In genomic region chr4:3051212-3051611, GRCm38 (mm10) we compare ENCODE assay signal across 10 mouse cellular contexts.
A peak's percentile ranks its signal among the peaks of the same experiment; 100 is the strongest.
DNase-seq lines count a peak whose midpoint lies in the region; ATAC-seq lines count a peak whose summit lies in the region.
"Had no signal": no experiment of that assay in that cellular context is flagged by ENCODE, and none has a peak within 500 bp of the region (broad histone marks: within the 10 kb centered on the region; RNA-seq: fewer than 3 reads in every experiment).

No protein-coding gene starts in this region.

- H3K4me3 ChIP-seq in hindbrain, embryonic 12.5 days: no peak overlapping the region
- H3K4me3 ChIP-seq in hindbrain, embryonic 10.5 days: no peak overlapping the region
- H3K4me3 ChIP-seq in megakaryocyte, embryonic 14.5 days (replicated peaks): peak overlapping the region; percentile 5
- no peak overlapping the region for H3K4me3 ChIP-seq in midbrain, embryonic 13.5 days (replicated peaks)

- intact Hi-C loops in gastrocnemius, postnatal 14 days (cut with DNase I; ENCODE audit: low total_unique reads): no loop called here

- H3K27me3 ChIP-seq in hindbrain, embryonic 12.5 days: no peaks in the 10 kb centered on the region
- no peaks in the 10 kb centered on the region for H3K27me3 ChIP-seq in hindbrain, embryonic 10.5 days (ENCODE audit: insufficient read depth, poor library complexity, severe bottlenecking)
- H3K27me3 ChIP-seq in megakaryocyte, embryonic 14.5 days (replicated peaks): no peaks in the 10 kb centered on the region
- no peaks in the 10 kb centered on the region for H3K27me3 ChIP-seq in midbrain, embryonic 13.5 days

- peaks cover 65% of the 10 kb centered on the region for H3K9me3 ChIP-seq in hindbrain, embryonic 12.5 days (replicated peaks)
- H3K9me3 ChIP-seq in hindbrain, embryonic 10.5 days: peaks cover 65% of the 10 kb centered on the region
- H3K9me3 ChIP-seq in megakaryocyte, embryonic 14.5 days: peaks cover 65% of the 10 kb centered on the region
- peaks cover 64% of the 10 kb centered on the region for H3K9me3 ChIP-seq in midbrain, embryonic 13.5 days

- no peak overlapping the region for H3K9ac ChIP-seq in hindbrain, embryonic 12.5 days
- H3K9ac ChIP-seq in midbrain, embryonic 13.5 days (replicated peaks): no peak overlapping the region

- no peak overlapping the region for H3K4me2 ChIP-seq in hindbrain, embryonic 12.5 days (replicated peaks)
- no peak overlapping the region for H3K4me2 ChIP-seq in midbrain, embryonic 13.5 days (replicated peaks)

- no peak overlapping the region for H3K27ac ChIP-seq in hindbrain, embryonic 12.5 days
- H3K27ac ChIP-seq in hindbrain, embryonic 10.5 days: no peak overlapping the region
- H3K27ac ChIP-seq in midbrain, embryonic 13.5 days: no peak overlapping the region

- DNase-seq in hindbrain, embryonic 10.5 days (ENCODE audit: low spot score): no peak
- DNase-seq in gastrocnemius, postnatal 14 days: peak; percentile 1
- no peak for DNase-seq in left cerebral cortex, adult 8-10 months (ENCODE audit: low spot score in 2 of 2)
- DNase-seq: adrenal gland, postnatal 36 days; cerebellum, adult 11 months; embryo, embryonic 11 days had no signal

- H3K4me1 ChIP-seq in hindbrain, embryonic 12.5 days: no peaks in the 10 kb centered on the region
- no peaks in the 10 kb centered on the region for H3K4me1 ChIP-seq in hindbrain, embryonic 10.5 days (replicated peaks)
- H3K4me1 ChIP-seq in megakaryocyte, embryonic 14.5 days: peaks cover 10% of the 10 kb centered on the region; the same call in 1 of the 2 replicates
- no peaks in the 10 kb centered on the region for H3K4me1 ChIP-seq in midbrain, embryonic 13.5 days (replicated peaks)

- H3K36me3 ChIP-seq in hindbrain, embryonic 12.5 days: 0 out of 2 replicates have a peak, but pooled peaks cover 3% of the 10 kb centered on the region
- H3K36me3 ChIP-seq in hindbrain, embryonic 10.5 days: no peaks in the 10 kb centered on the region
- H3K36me3 ChIP-seq in megakaryocyte, embryonic 14.5 days (replicated peaks; ENCODE audit: low read length): no peaks in the 10 kb centered on the region
- no peaks in the 10 kb centered on the region for H3K36me3 ChIP-seq in midbrain, embryonic 13.5 days

- WGBS in hindbrain, embryonic 12.5 days: 73% methylated on average over 5 of the region's 5 CpGs
- WGBS in hindbrain, embryonic 10.5 days: 72% methylated on average over 5 of the region's 5 CpGs
- 72% methylated on average over 5 of the region's 5 CpGs for WGBS in midbrain, embryonic 13.5 days

- 0 out of 2 replicates have a peak, but pooled peaks have one; percentile 9 for ATAC-seq in hindbrain, embryonic 12.5 days (ENCODE audit: low FRiP score)
- ATAC-seq in megakaryocyte, adult 5-6 weeks (ENCODE audit: poor library complexity, severe bottlenecking): no peak
- peak; percentile 15 for ATAC-seq in midbrain, embryonic 13.5 days
